Mouse (Mus musculus) lung, adult 2 months (tissue): ENCODE measurements around the gene Slc45a2.

Experiments
- CTCF ChIP-seq: fragments of 200-500 bp; IDR thresholded peaks from 2 replicates; pipeline ENCODE4 v1.5.1; 2011; ENCODE audit warnings: mild to moderate bottlenecking, low read length, control low read depth; ENCODE audit not compliant: insufficient read depth
- POLR2A ChIP-seq: fragments of 200-500 bp; IDR thresholded peaks from 2 replicates; pipeline ENCODE4 v1.6.1; 2011; ENCODE audit warnings: low read depth, mild to moderate bottlenecking, control low read depth, low read length, borderline replicate concordance; ENCODE audit errors: extremely low read depth

DNA sequence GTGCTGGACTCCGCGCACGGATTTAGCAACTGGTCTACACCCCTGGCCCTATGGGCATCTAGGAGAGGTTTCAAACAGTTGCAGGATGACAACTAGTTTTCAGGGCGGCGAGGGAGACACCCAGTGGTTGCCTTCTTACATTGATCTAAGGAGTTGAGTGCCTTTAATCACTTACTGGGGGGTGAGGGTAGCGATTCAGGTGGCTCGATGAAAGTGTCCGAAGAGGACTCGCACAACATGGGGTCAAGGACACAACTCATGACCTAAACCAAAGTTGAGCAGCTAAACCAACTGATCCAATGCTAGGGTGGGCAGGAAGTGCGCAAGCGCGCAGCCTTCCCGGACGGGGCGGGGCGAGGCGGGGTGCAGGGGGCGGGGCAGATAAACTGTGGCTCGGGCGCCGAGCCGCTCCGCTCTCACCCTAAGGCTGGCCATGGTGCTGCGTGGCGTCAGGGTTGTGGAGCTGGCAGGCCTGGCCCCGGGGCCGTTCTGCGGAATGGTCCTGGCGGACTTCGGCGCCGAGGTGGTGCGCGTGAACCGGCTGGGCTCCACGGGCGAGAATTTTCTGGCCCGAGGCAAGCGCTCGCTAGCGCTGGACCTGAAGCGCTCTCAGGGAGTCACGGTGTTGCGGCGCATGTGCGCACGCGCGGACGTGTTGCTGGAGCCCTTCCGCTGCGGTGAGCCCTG, 19.0 kb upstream of the Slc45a2 start, which contains the start of gene Amacr:
- TF ChIP-seq CTCF (0 out of 2 replicates have a peak, but pooled peaks have one; percentile 11), POLR2A (peak; percentile 63)
